Mouse (Mus musculus): ENCODE results near the gene Cdhr4.

Cdhr4 gene

GRCm38 (mm10) chr9:107975399-107976386 is 16.6 kb upstream of the Cdhr4 start, which contains the start of gene Uba7:
TSS of gene Uba7 (plus strand) at chr9:107975505.
- no peak for DNase-seq (ENCODE audit: low spot score)

GRCm38 (mm10) chr9:107978815-107979214 is 13.5 kb upstream of the Cdhr4 start:
- DNase-seq (ENCODE audit: low spot score): no peak

- no peak for DNase-seq (ENCODE audit: low spot score)
Observed at GRCm38 (mm10) chr9:107981684-107982605, 10.4 kb upstream of the Cdhr4 start.

GRCm38 (mm10) chr9:107982681-107983346 is 9.5 kb upstream of the Cdhr4 start, which contains the start of gene Gm20661:
TSS of gene Gm20661 (plus strand) at chr9:107983058.
- DNase-seq (ENCODE audit: low spot score): no peak

DNA sequence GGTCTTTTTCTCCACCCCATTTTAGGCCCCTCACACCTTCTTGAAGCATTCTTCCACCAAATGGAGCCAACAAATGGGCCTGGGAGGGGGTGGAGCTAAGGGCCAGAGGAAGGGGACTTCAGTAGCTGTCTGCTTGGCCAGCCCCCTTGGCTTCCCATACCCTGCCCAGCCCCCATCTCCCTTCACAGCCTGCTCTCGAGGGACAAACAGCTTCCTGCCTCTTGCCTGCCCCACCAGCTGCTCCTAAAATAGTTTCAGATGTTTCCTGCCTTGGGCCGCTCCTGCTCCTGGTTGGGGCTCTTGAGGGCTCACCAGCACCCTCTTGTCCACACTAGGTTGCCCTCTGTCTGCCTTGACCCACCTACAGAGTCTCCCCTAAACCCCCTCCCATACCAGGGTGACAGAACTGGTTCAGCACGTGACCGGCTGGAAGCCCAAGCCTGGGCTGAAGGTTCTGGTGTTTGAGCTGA is 8.8 kb upstream of the Cdhr4 start:
- no peak for DNase-seq (ENCODE audit: low spot score)

DNA sequence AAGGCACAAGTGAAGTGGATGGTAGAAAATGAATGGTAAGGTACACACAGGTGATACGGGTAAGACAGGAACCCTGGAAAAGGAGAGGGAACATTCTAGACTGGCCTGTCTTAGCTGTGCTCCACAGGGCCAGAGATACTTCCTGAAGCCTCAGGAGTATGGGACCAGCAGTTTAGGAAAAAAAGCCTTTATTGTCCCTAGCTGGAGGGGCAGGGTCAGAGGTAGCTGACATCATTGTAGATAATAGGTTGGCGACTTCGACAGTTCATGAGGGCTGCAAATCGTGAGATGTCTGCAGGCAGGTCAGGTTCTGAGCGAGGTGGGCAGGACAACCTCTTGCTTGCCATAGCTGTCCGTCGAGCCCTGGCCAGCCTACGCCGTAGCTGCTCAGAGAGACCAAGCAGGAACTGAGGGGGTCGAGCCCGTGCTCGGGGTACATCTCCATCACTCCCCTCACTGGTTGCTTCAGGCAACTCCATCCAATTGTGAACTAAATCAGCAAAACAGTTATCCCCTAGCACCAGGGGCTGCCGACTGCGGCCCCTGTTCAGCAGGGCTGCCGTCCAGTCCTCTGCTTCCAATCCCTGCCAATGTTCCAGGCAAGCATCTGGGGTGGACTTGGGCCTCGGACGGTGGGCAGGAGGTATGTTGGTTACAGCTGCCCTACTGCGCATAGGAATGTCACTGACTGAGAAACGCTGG is 8.1 kb upstream of the Cdhr4 start:
- no peak for DNase-seq (ENCODE audit: low spot score)

DNA sequence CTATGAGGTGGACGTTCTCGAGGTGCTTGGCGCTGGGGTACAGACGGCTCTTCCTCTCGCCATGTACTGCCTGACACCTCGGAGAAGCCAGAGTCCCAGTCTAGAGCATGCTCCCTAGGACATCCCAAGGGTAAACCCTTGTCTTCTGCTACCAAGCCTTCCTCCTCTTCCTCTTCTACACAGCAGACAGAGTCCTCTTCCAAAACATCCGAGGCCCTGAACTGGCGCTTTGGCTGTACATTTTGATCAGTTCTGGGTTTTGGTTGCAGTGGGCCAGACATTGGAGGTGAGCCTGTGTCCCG is 7.6 kb upstream of the Cdhr4 start:
- no peak for DNase-seq (ENCODE audit: low spot score)

- peak; percentile 42 for DNase-seq (ENCODE audit: low spot score)
Observed at GRCm38 (mm10) chr9:107985131-107986119, 6.9 kb upstream of the Cdhr4 start, which contains the start of gene Inka1. TSS of gene Inka1 (minus strand) at chr9:107985879.

- no peak for DNase-seq (ENCODE audit: low spot score)
Observed at GRCm38 (mm10) chr9:107986376-107986775, 5.9 kb upstream of the Cdhr4 start.

DNA sequence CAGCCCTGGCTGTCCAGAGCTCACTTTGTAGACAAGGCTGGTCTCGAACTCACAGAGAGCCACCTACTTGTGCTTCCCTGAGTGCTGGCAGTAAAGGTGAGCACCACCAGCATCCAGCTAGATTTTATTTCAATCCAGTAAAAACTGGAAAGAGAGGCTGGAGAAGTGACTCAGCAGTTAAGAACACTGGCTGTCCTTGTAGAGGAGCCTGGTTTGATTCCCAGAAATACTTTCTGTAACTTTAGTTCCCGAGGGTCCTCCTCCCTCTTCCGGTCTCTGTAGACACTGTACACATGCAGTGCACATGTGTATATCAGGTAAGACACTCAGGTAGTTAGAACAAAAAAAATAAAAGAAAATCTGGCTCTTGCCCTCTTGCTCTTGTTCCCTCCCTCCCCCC is 4.3 kb upstream of the Cdhr4 start:
- no peak for DNase-seq (ENCODE audit: low spot score)

GRCm38 (mm10) chr9:107993013-107993412 is 716 bp downstream of the Cdhr4 start:
- no peak for DNase-seq (ENCODE audit: low spot score)

DNA sequence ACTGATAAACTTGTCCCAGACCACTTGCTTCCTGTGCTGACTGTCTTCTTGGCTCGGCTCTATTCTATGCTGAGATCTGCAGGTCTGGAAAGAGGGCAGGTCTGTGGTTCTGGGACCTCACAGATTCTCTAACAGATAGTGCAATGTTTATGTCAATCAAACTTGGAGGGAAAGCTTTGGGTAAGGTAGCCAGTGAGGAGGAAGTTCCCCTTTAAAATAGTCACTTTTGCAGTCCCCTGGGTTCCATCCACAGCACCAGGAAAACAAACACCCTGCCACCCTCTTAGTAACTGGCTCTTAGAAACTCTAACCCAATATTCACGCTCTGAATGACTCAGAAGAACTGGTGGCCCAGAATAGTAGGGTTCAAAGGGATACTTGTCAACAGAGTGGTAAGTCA is 2.2 kb downstream of the Cdhr4 start:
- DNase-seq (ENCODE audit: low spot score): no peak

GRCm38 (mm10) chr9:107995513-107995912 is 3.2 kb downstream of the Cdhr4 start:
- no peak for DNase-seq (ENCODE audit: low spot score)

GRCm38 (mm10) chr9:107996049-107996448 is 3.8 kb downstream of the Cdhr4 start, which contains the start of gene Gm20662:
TSS of gene Gm20662 (plus strand) at chr9:107996349.
- DNase-seq (ENCODE audit: low spot score): no peak

- peak; percentile 100 for DNase-seq (ENCODE audit: low spot score)
Observed at GRCm38 (mm10) chr9:108001922-108002770, 9.8 kb downstream of the Cdhr4 start, which contains the start of gene Ip6k1. TSS of gene Ip6k1 (plus strand) at chr9:108002501.

GRCm38 (mm10) chr9:108002778-108003530 is 10.7 kb downstream of the Cdhr4 start:
- DNase-seq (ENCODE audit: low spot score): no peak

DNA sequence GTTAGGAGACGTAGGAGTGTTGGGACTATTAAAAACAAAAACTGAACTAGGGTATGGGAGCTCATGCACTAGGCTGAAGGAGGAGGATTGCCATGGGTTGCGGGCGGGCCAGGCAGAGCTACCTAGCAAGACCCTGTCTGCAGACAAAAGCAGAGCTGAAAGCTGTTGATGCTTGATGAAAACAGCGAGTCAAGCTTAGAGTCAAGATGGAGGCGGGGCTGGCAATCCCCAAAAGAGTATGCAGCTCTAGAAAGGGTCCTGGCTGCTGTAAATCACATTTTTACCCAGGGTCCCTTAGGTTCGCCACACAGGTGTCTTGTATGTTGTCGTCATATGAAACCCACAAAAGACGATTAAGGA is 11.2 kb downstream of the Cdhr4 start:
- no peak for DNase-seq (ENCODE audit: low spot score)

GRCm38 (mm10) chr9:108008041-108008440 is 15.7 kb downstream of the Cdhr4 start:
- no peak for DNase-seq (ENCODE audit: low spot score)
